Mouse (Mus musculus): ENCODE data around the gene Tdp1. TPM values are rescaled to one million over a fixed set of nuclear protein-coding genes. Genes with fewer than 3 reads are reported as not detected.

Gene Tdp1
- polyA plus RNA-seq, 1 experiment: 68.7 TPM

GRCm38 (mm10) chr12:99901973-99902866, 17.9 kb downstream of the Tdp1 start:
- Histone ChIP-seq H3K9me3 (replicated peaks; ENCODE audit: control insufficient read depth, insufficient read depth, low read length, poor library complexity, severe bottlenecking) (no peaks in the 10 kb centered on the region), H3K27ac (ENCODE audit: insufficient read depth, low read length) (no peak overlapping the region), H3K9ac (ENCODE audit: low read depth, poor library complexity, severe bottlenecking) (no peak overlapping the region), H3K27me3 (ENCODE audit: control insufficient read depth, insufficient read depth, low read length, poor library complexity, severe bottlenecking) (no peaks in the 10 kb centered on the region), H3K4me3 (ENCODE audit: low read depth, low read length) (no peak overlapping the region), H3K36me3 (ENCODE audit: control insufficient read depth, insufficient read depth, low read length, poor library complexity, severe bottlenecking) (peaks cover 7% of the 10 kb centered on the region), H3K4me1 (ENCODE audit: control insufficient read depth, insufficient read depth, low read length) (peaks cover 2% of the 10 kb centered on the region)
- TF ChIP-seq POLR2A (IDR thresholded peaks at IDR 0.05; ENCODE audit: insufficient read depth, low read length): no peak
- no peak for TF ChIP-seq EP300 (IDR thresholded peaks at IDR 0.05; ENCODE audit: insufficient read depth, low read depth, low read length)
- TF ChIP-seq CTCF (IDR thresholded peaks at IDR 0.05; ENCODE audit: low read depth, low read length): no peak

GRCm38 (mm10) chr12:99902867-99903370, 18.6 kb downstream of the Tdp1 start:
- Histone ChIP-seq H3K9ac (ENCODE audit: low read depth, poor library complexity, severe bottlenecking) (no peak overlapping the region), H3K36me3 (ENCODE audit: control insufficient read depth, insufficient read depth, low read length, poor library complexity, severe bottlenecking) (peaks cover 10% of the 10 kb centered on the region), H3K9me3 (replicated peaks; ENCODE audit: control insufficient read depth, insufficient read depth, low read length, poor library complexity, severe bottlenecking) (no peaks in the 10 kb centered on the region), H3K4me1 (ENCODE audit: control insufficient read depth, insufficient read depth, low read length) (peaks cover 2% of the 10 kb centered on the region), H3K27ac (ENCODE audit: insufficient read depth, low read length) (no peak overlapping the region), H3K27me3 (ENCODE audit: control insufficient read depth, insufficient read depth, low read length, poor library complexity, severe bottlenecking) (no peaks in the 10 kb centered on the region), H3K4me3 (ENCODE audit: low read depth, low read length) (no peak overlapping the region)
- TF ChIP-seq CTCF (IDR thresholded peaks at IDR 0.05; ENCODE audit: low read depth, low read length) (no peak), POLR2A (IDR thresholded peaks at IDR 0.05; ENCODE audit: insufficient read depth, low read length) (no peak), EP300 (IDR thresholded peaks at IDR 0.05; ENCODE audit: insufficient read depth, low read depth, low read length) (no peak)

- peaks cover 14% of the 10 kb centered on the region for H3K36me3 ChIP-seq (ENCODE audit: control insufficient read depth, insufficient read depth, low read length, poor library complexity, severe bottlenecking)
- H3K9me3 ChIP-seq (replicated peaks; ENCODE audit: control insufficient read depth, insufficient read depth, low read length, poor library complexity, severe bottlenecking): no peaks in the 10 kb centered on the region
- no peak overlapping the region for H3K27ac ChIP-seq (ENCODE audit: insufficient read depth, low read length)
- no peak overlapping the region for H3K9ac ChIP-seq (ENCODE audit: low read depth, poor library complexity, severe bottlenecking)
- H3K27me3 ChIP-seq (ENCODE audit: control insufficient read depth, insufficient read depth, low read length, poor library complexity, severe bottlenecking): no peaks in the 10 kb centered on the region
- H3K4me3 ChIP-seq (ENCODE audit: low read depth, low read length): no peak overlapping the region
- peaks cover 2% of the 10 kb centered on the region for H3K4me1 ChIP-seq (ENCODE audit: control insufficient read depth, insufficient read depth, low read length)
- TF ChIP-seq EP300 (IDR thresholded peaks at IDR 0.05; ENCODE audit: insufficient read depth, low read depth, low read length): no peak
- TF ChIP-seq POLR2A (IDR thresholded peaks at IDR 0.05; ENCODE audit: insufficient read depth, low read length): no peak
- TF ChIP-seq CTCF (IDR thresholded peaks at IDR 0.05; ENCODE audit: low read depth, low read length): no peak
Observed at GRCm38 (mm10) chr12:99904537-99904936, 20.2 kb downstream of the Tdp1 start.

GRCm38 (mm10) chr12:99911466-99911865, 27.1 kb downstream of the Tdp1 start:
- Histone ChIP-seq H3K27me3 (ENCODE audit: control insufficient read depth, insufficient read depth, low read length, poor library complexity, severe bottlenecking) (no peaks in the 10 kb centered on the region), H3K9me3 (replicated peaks; ENCODE audit: control insufficient read depth, insufficient read depth, low read length, poor library complexity, severe bottlenecking) (no peaks in the 10 kb centered on the region), H3K9ac (ENCODE audit: low read depth, poor library complexity, severe bottlenecking) (no peak overlapping the region), H3K27ac (ENCODE audit: insufficient read depth, low read length) (no peak overlapping the region), H3K36me3 (ENCODE audit: control insufficient read depth, insufficient read depth, low read length, poor library complexity, severe bottlenecking) (peaks cover 13% of the 10 kb centered on the region), H3K4me3 (ENCODE audit: low read depth, low read length) (no peak overlapping the region), H3K4me1 (ENCODE audit: control insufficient read depth, insufficient read depth, low read length) (peaks cover under 1% of the 10 kb centered on the region)
- no peak for TF ChIP-seq CTCF (IDR thresholded peaks at IDR 0.05; ENCODE audit: low read depth, low read length)
- TF ChIP-seq POLR2A (IDR thresholded peaks at IDR 0.05; ENCODE audit: insufficient read depth, low read length): no peak
- TF ChIP-seq EP300 (IDR thresholded peaks at IDR 0.05; ENCODE audit: insufficient read depth, low read depth, low read length): no peak

- Histone ChIP-seq H3K27me3 (ENCODE audit: control insufficient read depth, insufficient read depth, low read length, poor library complexity, severe bottlenecking) (no peaks in the 10 kb centered on the region), H3K4me3 (ENCODE audit: low read depth, low read length) (no peak overlapping the region), H3K4me1 (ENCODE audit: control insufficient read depth, insufficient read depth, low read length) (no peaks in the 10 kb centered on the region), H3K9me3 (replicated peaks; ENCODE audit: control insufficient read depth, insufficient read depth, low read length, poor library complexity, severe bottlenecking) (no peaks in the 10 kb centered on the region), H3K27ac (ENCODE audit: insufficient read depth, low read length) (no peak overlapping the region), H3K36me3 (ENCODE audit: control insufficient read depth, insufficient read depth, low read length, poor library complexity, severe bottlenecking) (peaks cover 6% of the 10 kb centered on the region), H3K9ac (ENCODE audit: low read depth, poor library complexity, severe bottlenecking) (no peak overlapping the region)
- TF ChIP-seq EP300 (IDR thresholded peaks at IDR 0.05; ENCODE audit: insufficient read depth, low read depth, low read length): no peak
- no peak for TF ChIP-seq POLR2A (IDR thresholded peaks at IDR 0.05; ENCODE audit: insufficient read depth, low read length)
- TF ChIP-seq CTCF (IDR thresholded peaks at IDR 0.05; ENCODE audit: low read depth, low read length): no peak
Observed at GRCm38 (mm10) chr12:99917800-99918427, 33.6 kb downstream of the Tdp1 start.

All from ES-Bruce4 (cell line).